Mouse (Mus musculus) adrenal gland, adult 18-20 months (tissue): ENCODE data around the gene Ap5z1. TPM values are rescaled to one million over a fixed set of nuclear protein-coding genes. Genes with fewer than 3 reads are reported as not detected.
A peak's percentile ranks its signal among the peaks of the same experiment; 100 is the strongest.

ENCODE experiments used
- DNase-seq, 2 experiments: peaks; one replicate each; pipeline ENCODE4 v3.0.0; 2021 to 2022; ENCODE audit warnings: low spot score in 2 of 2
- total RNA-seq, 2 experiments: library from RNA; stranded (reverse); gene quantifications; 1 replicate in 1 of 2; 2 replicates in 1 of 2; pipeline ENCODE4 v1.2.3; 2021

Gene Ap5z1
- total RNA-seq, 2 experiments from 2014 or later: 15.4 to 18.1 TPM

DNA sequence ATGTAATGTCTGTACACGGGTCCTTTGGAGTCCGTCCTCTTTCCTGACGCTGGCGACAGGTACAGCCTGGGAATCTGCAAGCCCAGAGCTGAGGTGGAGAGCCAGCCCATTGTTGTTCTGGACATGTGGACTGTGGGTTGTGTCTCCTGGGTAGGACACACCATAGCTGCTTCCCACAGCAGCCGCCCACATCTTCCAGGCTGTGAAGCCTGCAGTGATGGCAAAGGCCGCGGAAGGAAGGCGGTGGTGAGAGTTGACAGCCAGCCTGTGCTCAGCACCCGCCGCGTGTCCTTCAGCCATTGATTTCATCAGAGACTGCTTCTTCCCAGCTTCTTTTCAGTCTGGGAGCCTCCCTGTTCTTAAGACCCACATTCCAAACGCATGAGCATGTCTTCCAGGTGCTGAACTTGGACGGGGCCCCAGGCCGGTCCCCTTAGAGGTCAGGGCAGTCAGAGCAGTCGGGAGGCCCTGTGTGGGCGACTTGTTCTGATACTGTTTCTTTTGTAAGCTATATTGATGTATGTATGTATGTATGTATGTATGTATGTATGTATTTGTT lies 25.3 kb upstream of the Ap5z1 start:
- DNase-seq: no peak

DNA sequence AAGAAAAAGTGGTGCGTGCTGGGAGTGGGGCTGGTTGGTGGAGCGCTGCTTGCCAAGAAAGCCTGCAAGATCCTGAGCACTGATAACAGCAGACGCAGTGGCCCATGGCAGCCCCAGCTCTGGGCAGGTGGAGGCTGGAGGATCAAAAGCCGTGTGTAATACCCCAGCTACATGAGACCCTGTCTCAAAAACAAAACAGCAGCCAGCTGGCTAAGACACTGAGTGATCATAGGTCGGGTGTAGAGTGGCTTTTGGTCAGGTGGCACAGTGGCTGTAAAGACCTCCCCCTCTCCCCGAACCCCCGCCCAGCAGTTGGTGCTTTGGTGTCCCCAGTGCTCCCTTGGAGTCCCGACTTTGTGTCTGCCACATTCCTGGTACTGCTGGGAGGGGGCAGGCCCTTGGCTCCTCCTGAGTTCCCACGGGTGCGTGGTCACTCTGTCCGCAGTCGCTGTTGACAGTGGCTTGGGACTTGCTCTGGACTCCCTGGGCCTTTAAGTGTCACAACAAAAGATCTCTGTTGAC lies 23.8 kb upstream of the Ap5z1 start:
- DNase-seq: no peak

DNA sequence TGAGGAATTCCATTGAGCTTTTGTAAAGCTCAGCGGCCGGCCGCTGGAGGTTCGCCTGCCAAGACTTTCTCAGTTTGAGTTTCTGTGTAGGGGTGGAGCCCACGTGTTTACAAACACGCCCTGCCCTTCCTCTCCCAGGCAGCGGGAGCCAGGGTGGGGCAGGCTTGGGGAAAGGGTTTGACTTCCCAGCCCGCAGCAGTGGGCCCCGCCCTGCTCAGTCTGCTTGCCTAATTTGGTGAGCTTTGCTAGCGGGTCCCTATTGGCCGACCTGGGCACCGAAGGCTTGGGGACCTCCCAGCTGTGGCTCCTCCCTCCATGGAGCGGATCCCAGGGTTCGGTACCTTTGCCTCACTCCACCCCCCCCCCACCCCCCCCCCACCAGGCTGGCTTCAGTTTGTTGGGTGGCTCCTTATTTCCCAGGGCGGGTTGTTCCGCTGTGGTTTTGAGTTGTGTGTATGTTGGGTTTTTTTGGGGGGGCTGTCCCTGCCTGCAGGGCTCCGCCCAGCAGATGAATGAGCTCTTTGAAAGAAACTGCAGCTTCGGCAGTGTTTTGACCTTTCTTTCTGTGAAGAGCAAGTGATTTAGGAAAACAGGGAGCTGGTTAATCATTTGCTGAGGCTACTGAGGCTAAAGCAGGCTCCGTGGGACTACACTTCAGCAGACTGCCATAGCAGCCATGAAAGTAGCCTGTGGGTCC lies 23.1 kb upstream of the Ap5z1 start:
- DNase-seq: peak; percentile 79 to 80

GRCm38 (mm10) chr5:142441332-142442044 lies 22.3 kb upstream of the Ap5z1 start:
- no peak for DNase-seq

GRCm38 (mm10) chr5:142442045-142442440 lies 21.7 kb upstream of the Ap5z1 start:
- DNase-seq: no peak

GRCm38 (mm10) chr5:142443514-142443913 lies 20.2 kb upstream of the Ap5z1 start:
- no peak for DNase-seq

GRCm38 (mm10) chr5:142443994-142444393 lies 19.8 kb upstream of the Ap5z1 start:
- DNase-seq: no peak

- DNase-seq: peak in 1 of 2 experiments; percentile 45
Measured at GRCm38 (mm10) chr5:142444791-142445531, 18.8 kb upstream of the Ap5z1 start.

GRCm38 (mm10) chr5:142445709-142446108 lies 18.0 kb upstream of the Ap5z1 start:
- no peak for DNase-seq

DNA sequence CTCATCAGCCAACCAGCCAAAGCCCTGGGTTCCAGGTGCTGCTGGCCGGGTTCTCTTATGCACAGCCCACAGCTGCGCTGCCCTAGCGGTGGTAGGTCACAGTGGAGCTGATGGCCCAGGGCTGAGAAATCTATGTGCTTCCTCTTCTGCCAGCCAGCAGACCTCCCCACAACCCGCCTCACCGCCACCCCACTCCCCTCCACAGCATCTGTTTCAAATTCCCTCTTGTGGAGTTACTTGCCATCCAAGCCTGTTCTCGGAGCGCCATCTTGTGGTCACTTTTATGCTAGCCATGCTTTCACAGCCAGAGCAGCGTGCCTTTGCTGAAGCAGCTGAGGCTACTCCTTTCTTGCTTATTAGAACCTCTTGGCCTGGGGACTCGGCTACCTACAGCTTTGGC lies 15.7 kb upstream of the Ap5z1 start:
- DNase-seq: peak; percentile 88 to 89

DNA sequence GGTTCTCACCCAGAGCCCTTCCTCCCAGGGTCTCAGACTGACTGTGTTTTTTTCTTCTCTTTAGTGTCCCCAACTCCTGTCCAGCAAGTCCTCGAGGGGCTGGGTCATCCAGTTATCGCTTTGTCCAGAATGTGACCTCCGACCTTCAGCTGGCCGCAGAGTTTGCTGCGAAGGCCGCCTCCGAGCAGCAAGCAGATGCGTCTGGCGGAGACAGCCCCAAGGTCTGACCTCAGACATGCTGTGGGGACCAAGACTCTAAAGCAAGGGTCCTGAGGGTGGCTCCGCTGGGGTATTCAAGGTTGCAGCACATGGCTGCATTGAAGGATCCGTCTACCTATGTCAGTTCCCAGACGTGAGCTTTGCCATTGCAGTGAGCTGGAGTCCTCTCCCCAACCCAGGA lies 15.1 kb upstream of the Ap5z1 start:
- DNase-seq: no peak

DNA sequence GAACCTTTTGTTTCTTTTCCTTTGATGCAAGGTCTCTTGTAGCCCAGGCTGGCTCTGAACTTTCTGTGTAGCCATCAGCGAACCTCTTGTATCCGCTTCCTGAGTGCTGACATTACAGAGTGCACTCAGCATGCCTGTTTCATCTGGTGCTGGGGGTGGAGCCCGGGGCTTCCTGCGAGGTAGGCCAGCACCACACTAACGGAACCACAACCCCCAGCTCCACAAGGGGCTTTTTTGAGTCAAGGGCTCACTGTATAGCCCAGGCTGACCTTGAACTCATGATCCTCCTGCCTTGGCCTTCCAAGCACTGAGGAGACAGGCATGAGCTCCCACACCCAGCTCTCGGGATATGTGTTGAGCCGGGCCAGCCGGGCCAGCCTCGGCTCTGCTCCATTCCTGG lies 12.9 kb upstream of the Ap5z1 start:
- DNase-seq: no peak

DNA sequence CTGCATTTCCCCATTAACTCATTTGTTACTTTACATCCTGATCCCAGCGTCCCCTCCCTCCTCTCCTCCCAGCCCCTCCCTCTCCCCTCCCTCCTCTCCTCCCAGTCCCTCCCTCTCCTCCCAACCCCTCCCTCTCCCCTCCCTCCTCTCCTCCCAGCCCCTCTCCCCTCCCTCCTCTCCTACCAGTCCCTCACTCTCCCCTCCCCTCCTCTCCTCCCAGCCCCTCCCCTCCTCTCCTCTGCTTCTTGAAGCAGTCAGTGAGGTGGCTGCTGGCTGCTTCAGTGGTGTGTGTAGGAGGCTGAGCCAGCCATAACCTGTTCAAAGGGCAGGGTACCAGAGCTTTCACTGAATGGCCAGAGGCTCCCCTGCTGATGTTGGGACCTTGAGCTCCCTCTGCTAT lies 12.0 kb upstream of the Ap5z1 start:
- no peak for DNase-seq

DNA sequence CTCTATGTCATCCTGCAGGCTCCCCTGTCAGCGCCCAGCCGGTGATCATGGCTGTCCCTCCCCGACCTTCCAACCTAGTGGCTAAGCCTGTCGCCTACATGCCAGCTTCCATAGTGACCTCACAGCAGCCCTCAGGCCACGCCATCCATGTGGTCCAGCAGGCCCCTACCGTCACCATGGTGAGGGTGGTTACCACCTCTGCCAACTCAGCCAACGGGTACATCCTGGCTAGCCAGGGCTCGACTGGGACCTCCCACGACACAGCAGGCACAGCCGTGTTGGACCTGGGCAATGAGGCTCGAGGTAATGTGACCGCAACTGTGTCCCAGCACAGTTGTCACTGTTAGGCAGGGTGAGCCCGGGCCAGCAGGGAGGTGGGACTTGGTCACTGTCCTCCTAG lies 10.0 kb upstream of the Ap5z1 start:
- no peak for DNase-seq

- no peak for DNase-seq
Measured at GRCm38 (mm10) chr5:142456318-142456717, 7.4 kb upstream of the Ap5z1 start.

DNA sequence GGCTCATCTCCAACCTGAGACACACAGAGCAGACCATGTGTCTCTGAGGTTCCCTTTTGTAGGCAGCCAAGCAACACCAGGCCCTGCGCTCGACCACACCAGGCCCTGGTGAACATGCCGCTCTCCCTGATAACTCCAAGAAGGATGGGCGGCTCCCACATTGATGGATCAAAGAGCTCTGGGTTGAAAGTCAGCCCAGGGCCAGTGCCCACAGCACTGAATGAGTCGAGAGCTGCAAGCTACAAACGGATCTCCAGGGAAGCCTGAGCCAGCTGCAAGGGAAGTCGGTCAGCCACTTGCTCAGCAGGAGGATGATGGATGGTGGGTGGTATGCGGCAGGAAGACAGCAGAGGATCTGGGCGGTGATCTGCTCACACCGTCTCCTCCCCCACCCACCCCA lies 6.4 kb upstream of the Ap5z1 start:
- no peak for DNase-seq

DNA sequence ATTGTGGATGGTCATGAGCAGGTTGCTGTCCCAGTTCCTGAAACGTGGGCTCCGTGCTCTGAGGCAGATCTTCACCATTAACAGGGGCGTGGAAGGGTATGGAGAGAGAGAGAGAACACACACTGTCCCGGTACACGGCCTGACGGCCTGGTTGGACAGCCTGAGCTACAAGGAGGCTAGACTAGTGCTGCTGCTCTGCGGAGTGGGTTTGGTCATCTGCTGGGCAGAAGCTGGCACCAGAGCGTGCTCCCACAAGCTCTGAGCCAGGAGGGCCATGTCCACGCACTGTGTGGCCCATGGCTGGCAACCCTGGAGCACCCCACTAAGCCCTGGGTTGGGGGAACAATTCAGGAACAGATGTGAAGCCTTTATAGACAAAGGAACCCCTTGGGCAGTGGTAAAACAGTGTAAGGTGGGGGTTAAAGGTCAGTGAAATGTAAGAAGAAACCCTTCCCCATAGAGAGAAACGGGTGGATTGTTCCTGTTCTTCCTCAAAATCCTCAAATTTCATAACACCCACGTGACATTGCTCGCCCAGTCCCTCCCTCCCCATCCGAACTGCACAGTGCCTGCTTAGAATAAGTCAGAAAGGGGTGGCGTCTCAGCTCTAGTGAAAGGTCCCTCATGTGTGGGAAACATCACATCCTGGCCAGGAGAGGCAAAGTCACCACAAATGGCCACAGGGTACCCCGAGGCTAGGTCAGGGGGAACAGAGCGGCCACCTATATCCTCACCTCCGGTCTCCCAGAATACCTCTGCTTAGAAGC lies 4.8 kb upstream of the Ap5z1 start:
- DNase-seq: no peak

- DNase-seq: no peak
Measured at GRCm38 (mm10) chr5:142459834-142460233, 3.9 kb upstream of the Ap5z1 start.

- no peak for DNase-seq
Measured at GRCm38 (mm10) chr5:142461942-142462640, 1.7 kb upstream of the Ap5z1 start.

- no peak for DNase-seq
Measured at GRCm38 (mm10) chr5:142462641-142462948, 1.1 kb upstream of the Ap5z1 start.
